Mouse (Mus musculus) cortical plate, adult 2 months (tissue): ENCODE data around the gene Pus10.

Experiments
- CTCF ChIP-seq: fragments of 200-500 bp; IDR thresholded peaks from 2 replicates; pipeline ENCODE4 v1.5.1; 2011; ENCODE audit warnings: mild to moderate bottlenecking, control low read depth, low read length; ENCODE audit not compliant: insufficient read depth; ENCODE audit errors: extremely low read depth
- POLR2A ChIP-seq: fragments of 200-500 bp; IDR thresholded peaks from 2 replicates; pipeline ENCODE4 v1.6.1; 2011; ENCODE audit warnings: mild to moderate bottlenecking, low read length, control low read depth; ENCODE audit not compliant: insufficient read depth; ENCODE audit errors: extremely low read depth

GRCm38 (mm10) chr11:23771507-23772097, 106.1 kb downstream of the Pus10 start:
- TF ChIP-seq POLR2A (no peak), CTCF (no peak)
